ENCODE assay signal across 23 mouse cellular contexts in genomic region chr5:20256150-20256868, GRCm38 (mm10).
A peak's percentile ranks its signal among the peaks of the same experiment; 100 is the strongest.
DNase-seq lines count a peak whose midpoint lies in the region; ATAC-seq and TF ChIP-seq lines count a peak whose summit lies in the region.
"Had no signal": no experiment of that assay in that cellular context is flagged by ENCODE, and none has a peak within 500 bp of the region (broad histone marks: within the 10 kb centered on the region; RNA-seq: fewer than 3 reads in every experiment).

No protein-coding gene starts in this region.

- no peak overlapping the region for H3K4me3 ChIP-seq in lung, embryonic 16.5 days (ENCODE audit: low read length)
- H3K4me3 ChIP-seq in lung, adult 2 months (replicated peaks; ENCODE audit: extremely low read depth, low read depth, low read length) = no peak overlapping the region
- H3K4me3 ChIP-seq: forebrain, embryonic 12.5 days; gastrocnemius, adult 2 months; heart, embryonic 13.5 days; limb, embryonic 12.5 days; lung, embryonic 15.5 days; midbrain, embryonic 13.5 days; stomach, embryonic 15.5 days had no signal

- TF ChIP-seq CTCF in lung, adult 2 months (IDR thresholded peaks at IDR 0.05; ENCODE audit: insufficient read depth, low read length) = no peak

- peak; percentile 64; the same call in 1 of the 2 replicates for ATAC-seq in lung, embryonic 16.5 days (ENCODE audit: low read depth)
- peak; percentile 83 for ATAC-seq in common myeloid progenitor, adult 5-6 weeks (replicated peaks; ENCODE audit: low read depth, poor library complexity, severe bottlenecking)
- ATAC-seq in megakaryocyte progenitor cell, adult 5-6 weeks (replicated peaks; ENCODE audit: poor library complexity) = peak; percentile 91
- ATAC-seq: hindbrain, postnatal 0 days; midbrain, embryonic 13.5 days had no signal

- no peak overlapping the region for H3K4me2 ChIP-seq in lung, embryonic 16.5 days (ENCODE audit: low read depth, low read length)
- H3K4me2 ChIP-seq: forebrain, embryonic 12.5 days; heart, embryonic 13.5 days; limb, embryonic 12.5 days; lung, embryonic 15.5 days; midbrain, embryonic 13.5 days; stomach, embryonic 15.5 days had no signal

- H3K36me3 ChIP-seq in lung, embryonic 16.5 days (ENCODE audit: control insufficient read depth, insufficient read depth, low read length) = no peaks in the 10 kb centered on the region
- H3K36me3 ChIP-seq: forebrain, embryonic 12.5 days; heart, embryonic 13.5 days; limb, embryonic 12.5 days; lung, embryonic 15.5 days; midbrain, embryonic 13.5 days; stomach, embryonic 15.5 days had no signal

- peaks cover 3% of the 10 kb centered on the region; the same call in 1 of the 2 replicates for H3K4me1 ChIP-seq in lung, embryonic 16.5 days (replicated peaks; ENCODE audit: control insufficient read depth, insufficient read depth, low read length)
- no peaks in the 10 kb centered on the region; the same call in 1 of the 2 replicates for H3K4me1 ChIP-seq in lung, adult 2 months (ENCODE audit: control insufficient read depth, insufficient read depth, low read length)
- H3K4me1 ChIP-seq: forebrain, embryonic 12.5 days; heart, embryonic 13.5 days; lung, embryonic 15.5 days; stomach, embryonic 15.5 days had no signal

- WGBS in lung, embryonic 16.5 days = 72% methylated on average over 3 of the region's 3 CpGs
- 59% methylated on average over 3 of the region's 3 CpGs for WGBS in lung, adult 2 months

- no peaks in the 10 kb centered on the region for H3K9me3 ChIP-seq in lung, embryonic 16.5 days (ENCODE audit: control insufficient read depth, low read length)
- H3K9me3 ChIP-seq: forebrain, embryonic 12.5 days; limb, embryonic 12.5 days; lung, embryonic 15.5 days; midbrain, embryonic 13.5 days; stomach, embryonic 15.5 days had no signal

- no peaks in the 10 kb centered on the region for H3K27me3 ChIP-seq in lung, embryonic 16.5 days (ENCODE audit: control insufficient read depth, insufficient read depth, low read depth, low read length)
- H3K27me3 ChIP-seq: forebrain, embryonic 12.5 days; heart, embryonic 13.5 days; limb, embryonic 12.5 days; lung, embryonic 15.5 days; midbrain, embryonic 13.5 days; stomach, embryonic 15.5 days had no signal

- no peak for TF ChIP-seq POLR2A in lung, adult 2 months (IDR thresholded peaks at IDR 0.05; ENCODE audit: borderline replicate concordance, extremely low read depth, low read depth, low read length)

- H3K9ac ChIP-seq in lung, embryonic 16.5 days (ENCODE audit: low read length) = no peak overlapping the region
- H3K9ac ChIP-seq: forebrain, embryonic 12.5 days; heart, embryonic 13.5 days; limb, embryonic 12.5 days; lung, embryonic 15.5 days; midbrain, embryonic 13.5 days; stomach, embryonic 15.5 days had no signal

- peak; percentile 21 for DNase-seq in layer of hippocampus, adult 11-12 months (ENCODE audit: low spot score)
- DNase-seq in layer of hippocampus, adult 8-10 months (ENCODE audit: low spot score in 2 of 2) = no peak
- no peak for DNase-seq in lung, adult 2 months
- no peak for DNase-seq in cerebellum, adult 11-12 months
- no peak for DNase-seq in retina, postnatal 1 day
- DNase-seq: adrenal gland, postnatal 25 days; cerebellum, adult 9-11 months; gastrocnemius, adult 2 months; heart, adult 11 months; heart, postnatal 36 days; kidney, adult 18-20 months; kidney, postnatal 4 days; spleen, adult 18-20 months had no signal

- H3K27ac ChIP-seq in lung, embryonic 16.5 days (ENCODE audit: low read length) = no peak overlapping the region
- H3K27ac ChIP-seq: forebrain, embryonic 12.5 days; gastrocnemius, adult 2 months; heart, embryonic 13.5 days; hindbrain, postnatal 0 days; limb, embryonic 12.5 days; lung, embryonic 15.5 days; midbrain, embryonic 13.5 days; stomach, embryonic 15.5 days had no signal
